Comparison of ENCODE assay signal across 13 mouse cellular contexts in genomic region chr2:60923756-60924544, GRCm38 (mm10). TPM values are rescaled to one million over a fixed set of nuclear protein-coding genes. Genes with fewer than 3 reads are reported as not detected.
A peak's percentile ranks its signal among the peaks of the same experiment; 100 is the strongest.
DNase-seq lines count a peak whose midpoint lies in the region; ATAC-seq and TF ChIP-seq lines count a peak whose summit lies in the region.
"Had no signal": no experiment of that assay in that cellular context is flagged by ENCODE, and none has a peak within 500 bp of the region (broad histone marks: within the 10 kb centered on the region; RNA-seq: fewer than 3 reads in every experiment).

No protein-coding gene starts in this region.

- TF ChIP-seq CTCF in thymus, adult 2 months (IDR thresholded peaks at IDR 0.05; ENCODE audit: borderline replicate concordance, control insufficient read depth, extremely low read depth, insufficient read depth, low read length, poor library complexity): no peak

- H3K36me3 ChIP-seq in heart, embryonic 16.5 days (ENCODE audit: control insufficient read depth, insufficient read depth): no peaks in the 10 kb centered on the region
- H3K36me3 ChIP-seq in thymus, adult 2 months (ENCODE audit: control insufficient read depth, insufficient read depth, low read length): no peaks in the 10 kb centered on the region
- H3K36me3 ChIP-seq: intestine, embryonic 15.5 days; neural tube, embryonic 13.5 days had no signal

- no peak for TF ChIP-seq POLR2A in thymus, adult 2 months (IDR thresholded peaks at IDR 0.05; ENCODE audit: control insufficient read depth, extremely low read depth, insufficient read depth, low read length, poor library complexity)

- H3K27me3 ChIP-seq in heart, embryonic 16.5 days (ENCODE audit: control insufficient read depth, insufficient read depth, low read length): no peaks in the 10 kb centered on the region
- no peaks in the 10 kb centered on the region for H3K27me3 ChIP-seq in thymus, adult 2 months (ENCODE audit: control insufficient read depth, insufficient read depth, low read length)
- H3K27me3 ChIP-seq: intestine, embryonic 15.5 days; neural tube, embryonic 13.5 days had no signal

- no peak for DNase-seq in heart, postnatal 10 days
- peak; percentile 61 for DNase-seq in CD4-positive helper T cell, adult 2 months (ENCODE audit: low read depth, low spot score)
- peak; percentile 45 for DNase-seq in T-cell, adult 2 months (ENCODE audit: low spot score)
- peak; percentile 19 for DNase-seq in thymus, adult 2 months
- no peak for DNase-seq in left cerebral cortex, adult 11 months (ENCODE audit: low spot score)
- no peak for DNase-seq in gastrocnemius, postnatal 25 days
- DNase-seq: cerebellum, adult 11-12 months; kidney, postnatal 36 days; layer of hippocampus, postnatal 36 days had no signal

- 0 out of 2 replicates have a peak overlapping the region, but pooled peaks have one; percentile 17 for H3K4me2 ChIP-seq in heart, embryonic 16.5 days (ENCODE audit: low read depth, low read length)
- H3K4me2 ChIP-seq: intestine, embryonic 15.5 days; neural tube, embryonic 13.5 days had no signal

- peak overlapping the region; percentile 80 for H3K27ac ChIP-seq in heart, embryonic 16.5 days (ENCODE audit: low read length)
- peak overlapping the region; percentile 87 for H3K27ac ChIP-seq in thymus, adult 2 months (ENCODE audit: control insufficient read depth, insufficient read depth, low read length)
- H3K27ac ChIP-seq: neural tube, embryonic 13.5 days had no signal

- 44% methylated on average over 11 of the region's 11 CpGs for WGBS in heart, embryonic 16.5 days
- 14% methylated on average over 11 of the region's 11 CpGs for WGBS in thymus, adult 2 months

- ATAC-seq in heart, embryonic 16.5 days (replicated peaks; ENCODE audit: extremely low read depth, insufficient read depth, low FRiP score): no peak
- ATAC-seq: midbrain, embryonic 16.5 days had no signal

- no peak overlapping the region for H3K9ac ChIP-seq in heart, embryonic 16.5 days (ENCODE audit: low read length)
- H3K9ac ChIP-seq: intestine, embryonic 15.5 days; neural tube, embryonic 13.5 days had no signal

- H3K9me3 ChIP-seq in heart, embryonic 16.5 days (replicated peaks; ENCODE audit: control insufficient read depth, low read length): no peaks in the 10 kb centered on the region
- H3K9me3 ChIP-seq: intestine, embryonic 15.5 days; neural tube, embryonic 13.5 days had no signal

- peaks cover 58% of the 10 kb centered on the region for H3K4me1 ChIP-seq in heart, embryonic 16.5 days (ENCODE audit: control insufficient read depth, insufficient read depth, low read length)
- peaks cover 9% of the 10 kb centered on the region for H3K4me1 ChIP-seq in thymus, adult 2 months (replicated peaks; ENCODE audit: control insufficient read depth, insufficient read depth, low read length)

- no peak overlapping the region for H3K4me3 ChIP-seq in heart, embryonic 16.5 days (ENCODE audit: low read length)
- no peak overlapping the region for H3K4me3 ChIP-seq in thymus, adult 2 months (ENCODE audit: control insufficient read depth, insufficient read depth, low read length)
- H3K4me3 ChIP-seq: intestine, embryonic 15.5 days; neural tube, embryonic 13.5 days had no signal

- intact Hi-C loops in heart, postnatal 10 days (cut with DNase I): loop anchor here (5.0 kb wide), 1 partner anchor 38 kb away; the partner anchor contains the start of gene Rbms1

RNA-seq across cellular contexts. Expression of gene Rbms1, which starts 39.0 kb away (rescaled TPM):
- polyA plus RNA-seq in heart, embryonic 16.5 days (2015; fragmentation: Nextera tagmentation; extraction: Ambion mirVana): 90.0 and 102 TPM in 2 replicates
- total RNA-seq in heart, postnatal 10 days (2021): 10 to 100 TPM; 87.5 to 89.3 TPM
- polyA plus RNA-seq in thymus, adult 2 months (2012; rRNA removed): 151 and 163 TPM in 2 replicates
- total RNA-seq in gastrocnemius, postnatal 25 days (2021): 10 to 100 TPM; 21.8 to 22.1 TPM

Comparison
In these comparisons a context has a peak if more than half of its experiments do, and no peak if none do; other contexts are left out.
1. DNase-seq: peak in CD4-positive helper T cell, adult 2 months (single experiment), T-cell, adult 2 months (single experiment) and thymus, adult 2 months (single experiment); none in heart, postnatal 10 days (0 of 2), left cerebral cortex, adult 11 months (single experiment) and gastrocnemius, postnatal 25 days (single experiment).